Mouse (Mus musculus): ENCODE data around the gene Avpi1.

Avpi1 gene

DNA sequence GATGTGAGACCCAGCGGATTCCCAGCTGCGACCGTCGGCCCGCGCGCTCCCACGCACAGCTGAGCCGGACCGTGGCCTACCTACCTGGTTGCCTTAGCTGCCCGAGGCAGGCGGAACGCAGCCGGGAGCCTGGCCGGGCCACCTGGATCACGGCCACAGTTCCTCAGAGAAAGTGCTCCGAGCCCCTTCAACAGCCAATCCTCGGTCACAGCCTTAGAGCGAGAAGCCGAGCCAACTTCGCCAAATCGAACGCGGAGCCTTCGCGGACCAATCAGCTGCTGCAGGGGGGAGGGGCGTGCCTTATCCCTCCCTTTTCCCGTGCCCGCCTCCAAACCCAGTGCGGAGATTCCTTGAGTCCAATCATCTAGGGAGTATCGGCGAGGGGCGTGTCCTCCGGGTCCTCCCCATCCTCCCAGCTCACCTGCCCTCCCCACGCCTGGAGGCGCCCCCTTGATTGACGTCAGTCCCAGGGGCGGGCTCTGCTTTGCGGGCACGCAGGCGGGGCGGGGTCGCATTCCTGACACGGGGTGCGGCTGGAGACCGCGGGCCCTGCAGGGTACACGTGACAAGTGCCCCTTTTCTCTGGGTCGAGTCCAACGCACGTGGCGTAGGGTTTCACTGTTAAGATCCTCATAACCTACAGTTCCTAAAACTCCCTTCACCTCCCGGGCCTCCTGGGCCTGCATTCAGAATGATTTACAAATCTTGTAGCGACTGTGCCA is at the start of gene Avpi1:
TSS of gene Avpi1 (minus strand) at position 273 of the 722 bp plus-strand sequence.
- peak; percentile 99 for DNase-seq (ENCODE audit: low read depth)

DNA sequence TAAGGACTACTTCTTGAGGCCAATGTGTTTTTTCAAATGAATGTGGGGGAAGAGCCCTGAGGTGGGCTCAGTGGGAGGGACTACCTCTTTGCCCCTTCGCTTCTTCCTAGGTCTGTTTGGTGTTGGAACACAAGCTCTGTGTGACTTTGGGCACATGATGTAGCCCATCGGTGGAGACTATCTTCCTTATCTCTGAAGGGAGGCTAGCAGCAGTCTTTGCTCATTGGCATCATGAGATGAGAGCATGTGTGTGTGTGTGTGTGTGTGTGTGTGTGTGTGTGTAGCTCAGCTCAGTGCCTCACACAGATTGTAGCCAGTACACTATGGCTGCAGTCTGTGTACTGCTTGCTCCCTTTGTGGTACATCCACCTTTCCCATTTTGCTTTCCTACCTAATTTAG is 48.6 kb upstream of the Avpi1 start:
- DNase-seq (ENCODE audit: low read depth): no peak

DNA sequence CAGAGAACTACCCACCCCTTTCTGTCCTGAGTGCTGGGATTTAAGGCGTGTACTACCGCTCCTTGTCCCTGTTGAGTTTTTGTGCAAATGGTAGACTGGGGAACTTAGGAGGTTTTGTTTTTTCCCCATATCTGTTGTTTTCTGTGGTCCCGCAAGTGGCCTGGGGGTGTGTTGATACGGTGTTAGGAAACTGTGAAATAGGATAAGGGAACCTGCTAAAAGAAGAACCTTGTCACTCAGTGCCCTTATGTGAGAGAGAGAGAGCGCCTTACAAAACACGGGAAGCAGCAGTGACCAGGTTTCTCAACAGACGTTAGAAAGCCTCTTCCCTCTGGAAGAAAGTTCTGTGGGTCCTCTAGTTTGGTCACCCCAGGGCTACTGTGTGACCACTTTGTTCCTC is 48.0 kb upstream of the Avpi1 start:
- peak; percentile 81 for DNase-seq (ENCODE audit: low read depth)

DNA sequence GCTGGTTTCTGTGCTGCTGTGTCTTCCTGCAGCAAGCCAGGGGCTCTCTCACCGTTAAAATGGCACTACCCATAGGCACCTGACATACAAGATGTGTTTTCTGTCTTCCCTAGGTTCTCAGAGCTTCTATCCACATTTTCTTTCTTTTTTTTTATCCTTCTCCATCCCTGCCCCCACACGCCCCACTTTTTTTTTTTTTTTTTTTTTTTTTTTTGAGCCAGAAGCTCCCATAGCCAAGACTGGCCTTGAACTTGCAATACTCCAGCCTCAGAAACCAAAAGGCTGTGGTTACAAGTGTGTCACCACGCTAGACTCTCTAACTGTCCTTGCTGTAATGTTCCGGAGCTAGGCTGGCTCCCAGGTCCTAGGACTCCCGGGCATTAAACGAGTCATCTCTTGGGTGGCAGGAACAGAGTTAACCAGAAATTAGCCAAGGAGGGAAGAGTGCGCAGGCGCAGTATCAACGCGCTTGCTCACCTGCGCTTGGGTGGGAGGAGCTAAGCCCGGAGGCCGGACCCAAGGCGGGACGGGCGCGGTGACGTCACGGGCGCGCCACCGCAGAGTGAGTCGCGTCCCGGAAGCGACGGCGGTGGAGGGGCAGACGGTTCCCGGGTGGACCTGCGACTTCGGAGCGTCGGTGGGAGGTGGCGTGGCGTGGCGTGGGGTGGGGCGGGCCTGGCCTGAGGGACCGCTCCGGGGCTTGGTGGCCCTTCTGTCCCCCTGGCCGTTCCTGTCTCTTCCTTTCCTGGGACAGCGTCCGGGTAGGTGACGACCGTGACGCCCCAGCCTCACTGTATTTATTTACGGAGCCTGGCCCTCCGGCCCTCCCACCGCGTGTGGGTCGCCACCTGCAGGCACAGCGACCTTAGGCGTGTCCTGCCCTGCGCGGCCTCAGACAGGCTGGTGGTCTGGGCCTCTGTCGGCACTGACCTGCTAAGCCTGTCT is 41.4 kb upstream of the Avpi1 start:
- peak; percentile 94 for DNase-seq (ENCODE audit: low read depth)

DNA sequence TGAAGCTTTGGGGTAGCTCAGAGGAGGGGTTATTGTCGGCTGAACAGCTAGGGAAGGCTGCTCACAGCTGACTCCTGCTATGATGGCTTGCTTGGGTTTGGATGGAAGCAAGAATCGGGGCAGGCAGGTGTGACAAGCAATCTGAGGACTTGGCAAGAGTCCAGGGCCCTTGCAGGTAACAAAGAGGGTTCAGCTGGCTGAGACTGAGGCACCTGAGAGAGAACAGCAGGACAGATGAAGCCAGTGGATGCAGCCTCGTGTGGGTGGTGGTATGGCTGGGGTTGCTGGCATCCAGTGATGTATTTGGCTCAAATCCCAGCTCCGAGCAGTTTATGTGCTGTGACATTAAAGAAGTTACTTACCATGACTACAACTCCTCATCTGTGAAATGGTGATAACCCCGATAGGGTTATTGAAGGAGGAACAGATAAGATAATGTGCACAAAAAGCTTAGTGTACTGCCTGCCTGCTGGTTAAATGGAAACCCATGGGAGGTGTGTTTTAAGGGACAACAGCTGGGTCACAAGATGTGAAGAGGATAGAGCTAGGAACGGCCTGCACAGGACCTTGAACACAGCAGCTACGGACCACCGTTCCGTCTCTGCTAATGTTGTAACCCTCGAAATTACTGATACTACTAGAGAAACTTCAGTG is 40.6 kb upstream of the Avpi1 start:
- no peak for DNase-seq (ENCODE audit: low read depth)

DNA sequence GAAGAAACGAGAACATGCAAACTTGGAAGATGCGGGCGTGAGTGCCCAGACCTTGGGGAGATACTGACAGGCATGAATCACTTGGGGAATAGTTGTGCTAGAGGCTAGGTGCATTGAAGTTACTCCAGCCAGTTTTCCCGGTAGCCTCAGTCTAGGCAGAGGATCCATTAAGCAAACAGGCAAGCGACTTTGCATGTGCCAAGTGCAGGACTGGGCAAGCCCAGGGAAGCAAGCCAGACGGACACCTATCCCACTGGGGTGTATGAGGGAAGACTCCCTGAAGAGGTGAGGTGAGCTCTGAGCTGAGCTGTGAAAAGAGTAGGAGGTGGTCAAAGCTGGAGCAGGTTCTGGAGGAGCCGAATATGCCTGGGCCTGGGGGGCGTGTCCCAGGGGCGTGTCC is 38.6 kb upstream of the Avpi1 start:
- DNase-seq (ENCODE audit: low read depth): no peak

DNA sequence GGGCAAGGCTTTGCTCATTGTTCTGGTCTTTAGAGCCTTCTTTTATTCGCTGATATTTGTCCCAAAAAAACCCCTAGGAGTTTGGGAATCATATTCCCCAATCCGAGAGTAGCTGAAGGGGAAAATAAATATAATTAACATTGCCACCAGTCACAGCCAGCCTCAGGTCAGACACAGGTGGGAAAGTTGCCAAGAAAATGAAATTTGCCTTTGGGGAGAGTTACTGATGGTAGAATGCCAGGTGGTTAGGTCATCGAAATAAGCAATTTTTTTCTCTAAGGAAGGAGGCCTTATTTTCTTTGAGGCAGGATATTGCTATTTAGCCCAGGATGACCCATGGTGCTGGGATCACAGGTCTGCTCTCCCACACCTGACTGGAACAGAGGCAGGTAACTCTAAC is 37.9 kb upstream of the Avpi1 start:
- no peak for DNase-seq (ENCODE audit: low read depth)

DNA sequence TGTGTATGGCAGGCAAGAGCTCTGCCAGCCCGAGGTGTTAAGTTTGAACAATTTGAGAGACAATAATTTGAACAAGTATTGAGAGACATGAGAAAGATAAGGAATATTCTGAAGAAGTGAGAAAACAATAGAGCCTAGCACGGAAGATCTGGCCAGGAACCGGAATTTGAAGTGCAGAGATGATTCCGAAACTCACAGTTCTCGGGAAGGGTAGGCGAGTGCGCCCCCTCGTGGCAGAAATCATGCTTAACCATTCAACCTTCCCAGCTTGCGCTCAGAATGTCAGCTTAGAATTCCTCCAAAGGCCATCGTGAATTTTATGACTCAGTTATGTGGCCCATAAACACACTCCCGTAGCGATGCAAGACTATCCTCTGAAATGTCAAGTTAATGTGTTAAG is 37.3 kb upstream of the Avpi1 start:
- DNase-seq (ENCODE audit: low read depth): peak; percentile 83

DNA sequence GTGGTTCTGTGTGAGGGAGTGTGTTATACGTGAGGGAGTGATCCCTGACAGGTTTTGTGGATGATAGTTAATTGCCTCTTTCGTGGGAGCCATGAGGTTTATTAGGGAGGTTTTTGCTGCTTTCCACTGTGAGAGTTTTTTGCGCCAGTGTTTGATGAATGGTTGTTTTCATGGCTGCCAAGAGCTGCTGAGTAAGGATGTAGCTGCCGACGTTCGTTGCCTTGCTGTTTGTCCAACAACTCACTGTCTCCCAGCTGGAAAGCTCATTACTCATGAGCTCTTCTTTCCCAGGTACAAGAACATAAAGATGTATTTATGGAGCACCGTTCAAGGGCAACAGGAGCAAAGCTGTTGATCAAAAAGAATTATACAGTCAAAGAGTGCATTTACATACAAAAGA is 35.3 kb upstream of the Avpi1 start:
- DNase-seq (ENCODE audit: low read depth): no peak

DNA sequence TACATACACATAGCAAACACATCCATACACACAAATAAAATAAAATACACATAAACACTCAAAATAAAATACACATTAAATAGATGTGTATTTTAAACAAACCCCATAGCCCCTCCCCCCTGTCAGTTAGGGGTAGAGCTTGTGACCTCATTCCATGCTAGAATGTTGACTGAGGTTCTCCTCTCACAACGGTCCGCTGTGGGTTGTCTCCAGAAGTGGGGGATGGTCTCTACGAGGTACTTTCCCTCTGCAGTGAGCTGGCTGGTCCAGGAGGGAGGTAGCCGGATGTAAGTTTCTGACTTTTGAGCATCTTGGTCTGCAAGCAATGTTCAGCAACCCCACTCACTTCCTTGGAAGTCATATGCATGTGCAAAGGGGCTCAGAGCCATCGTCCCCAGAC is 34.9 kb upstream of the Avpi1 start, which contains the start of gene Zfyve27:
TSS of gene Zfyve27 (plus strand) at position 188 of the 400 bp plus-strand sequence.
- no peak for DNase-seq (ENCODE audit: low read depth)

DNA sequence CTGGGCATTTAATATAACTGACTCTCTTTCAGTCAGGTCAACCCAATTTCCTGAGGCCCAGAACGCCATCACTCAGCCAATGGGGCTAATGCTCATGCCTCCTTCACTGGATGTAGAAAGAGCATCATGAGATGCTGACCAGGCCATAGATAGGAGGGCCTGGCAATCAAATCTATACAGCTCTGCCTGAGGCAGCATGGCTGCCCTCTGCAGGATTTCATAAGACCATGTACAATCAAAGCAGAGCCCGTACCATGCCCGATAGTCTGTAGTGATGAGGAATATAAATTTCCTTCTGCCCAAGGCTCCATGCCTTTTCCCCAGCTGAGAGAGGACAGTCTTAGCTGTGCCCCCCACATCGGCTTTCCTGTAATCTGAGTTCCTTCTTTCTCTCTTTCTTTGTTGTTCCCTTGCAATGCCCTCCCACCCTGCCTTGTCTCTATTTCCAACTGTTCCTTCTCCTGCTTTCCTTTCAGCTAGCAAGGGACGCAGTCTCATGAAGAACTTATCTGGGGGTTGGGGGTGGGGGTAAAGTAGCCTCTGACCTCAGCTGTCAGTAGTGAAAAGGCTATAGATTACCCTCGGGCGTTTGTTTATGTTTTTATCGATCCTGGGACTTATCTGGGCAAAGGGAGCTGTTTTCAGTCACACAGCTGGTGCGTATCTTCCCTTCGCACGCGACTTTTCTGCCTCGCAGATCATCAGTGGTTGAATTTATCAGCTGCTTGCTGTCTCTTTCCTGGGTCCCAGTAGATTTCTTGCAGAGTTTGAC is 29.6 kb upstream of the Avpi1 start:
- peak; percentile 69 for DNase-seq (ENCODE audit: low read depth)

DNA sequence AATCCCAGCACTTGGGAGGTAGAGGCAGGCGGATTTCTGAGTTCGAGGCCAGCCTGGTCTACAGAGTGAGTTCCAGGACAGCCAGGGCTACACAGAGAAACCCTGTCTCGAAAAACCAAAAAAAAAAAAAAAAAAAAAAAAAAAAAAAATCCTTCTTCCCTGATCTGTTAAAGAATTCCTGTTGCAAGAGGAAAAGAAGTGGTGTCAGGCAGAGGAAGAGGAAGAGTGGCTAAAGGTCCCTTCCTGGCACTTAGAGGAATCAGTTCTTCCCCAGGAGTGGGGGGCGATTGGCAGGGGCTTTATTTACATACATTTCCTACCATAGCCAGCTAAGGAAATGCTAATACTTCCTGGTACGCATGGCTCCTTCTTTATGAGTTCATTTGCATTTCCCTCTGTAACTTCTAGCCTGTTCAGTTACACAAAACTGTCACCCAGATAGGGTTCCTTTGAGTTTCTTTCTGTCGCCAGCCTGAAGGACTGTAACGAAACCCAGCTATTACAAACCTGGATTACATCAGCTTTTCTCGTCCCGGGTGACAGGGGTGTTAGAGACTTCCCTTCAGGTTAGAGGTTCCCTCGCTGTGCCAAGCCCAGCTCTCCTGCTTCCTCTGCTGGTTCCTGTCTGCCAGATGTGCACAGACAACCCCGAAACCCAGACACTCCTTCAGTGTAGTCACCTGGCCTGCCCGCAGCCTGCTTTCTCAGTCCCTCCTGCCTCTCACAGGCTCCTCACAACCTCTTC is 28.8 kb upstream of the Avpi1 start:
- DNase-seq (ENCODE audit: low read depth): peak; percentile 69

DNA sequence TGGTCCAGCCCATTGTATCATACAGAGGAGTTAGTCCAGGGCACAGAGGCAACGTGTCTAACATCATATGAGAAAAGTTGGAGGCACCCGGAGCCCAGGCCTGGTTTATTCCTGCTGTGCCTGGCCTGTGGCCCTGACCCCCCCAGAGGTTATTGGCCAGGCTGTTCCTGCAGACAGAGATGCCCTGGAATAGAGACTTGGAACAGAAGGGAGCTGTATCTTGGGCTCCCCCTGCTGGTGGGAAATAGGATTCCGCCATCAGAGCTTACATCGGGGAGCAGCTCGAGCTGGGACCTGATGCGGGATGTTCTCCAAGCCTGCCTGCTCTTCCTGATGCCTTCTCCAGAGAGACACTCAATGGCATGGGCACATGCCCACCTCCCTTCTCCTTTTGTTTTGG is 23.1 kb upstream of the Avpi1 start:
- peak; percentile 87 for DNase-seq (ENCODE audit: low read depth)

DNA sequence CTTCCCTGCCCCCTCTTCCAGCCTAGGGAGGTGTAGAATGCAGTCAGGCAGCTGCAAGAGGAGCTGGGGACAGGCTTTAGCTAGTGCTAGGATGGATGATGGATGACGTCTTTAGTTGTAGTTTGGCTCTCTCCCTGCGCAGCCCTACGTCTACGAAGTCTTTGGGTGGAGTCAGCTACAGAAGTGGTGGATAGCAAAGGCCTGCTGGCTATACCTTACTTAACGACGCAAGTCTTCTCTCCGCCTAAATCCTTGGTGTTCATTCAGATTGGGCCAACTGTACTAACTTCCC is 19.7 kb upstream of the Avpi1 start:
- DNase-seq (ENCODE audit: low read depth): no peak

DNA sequence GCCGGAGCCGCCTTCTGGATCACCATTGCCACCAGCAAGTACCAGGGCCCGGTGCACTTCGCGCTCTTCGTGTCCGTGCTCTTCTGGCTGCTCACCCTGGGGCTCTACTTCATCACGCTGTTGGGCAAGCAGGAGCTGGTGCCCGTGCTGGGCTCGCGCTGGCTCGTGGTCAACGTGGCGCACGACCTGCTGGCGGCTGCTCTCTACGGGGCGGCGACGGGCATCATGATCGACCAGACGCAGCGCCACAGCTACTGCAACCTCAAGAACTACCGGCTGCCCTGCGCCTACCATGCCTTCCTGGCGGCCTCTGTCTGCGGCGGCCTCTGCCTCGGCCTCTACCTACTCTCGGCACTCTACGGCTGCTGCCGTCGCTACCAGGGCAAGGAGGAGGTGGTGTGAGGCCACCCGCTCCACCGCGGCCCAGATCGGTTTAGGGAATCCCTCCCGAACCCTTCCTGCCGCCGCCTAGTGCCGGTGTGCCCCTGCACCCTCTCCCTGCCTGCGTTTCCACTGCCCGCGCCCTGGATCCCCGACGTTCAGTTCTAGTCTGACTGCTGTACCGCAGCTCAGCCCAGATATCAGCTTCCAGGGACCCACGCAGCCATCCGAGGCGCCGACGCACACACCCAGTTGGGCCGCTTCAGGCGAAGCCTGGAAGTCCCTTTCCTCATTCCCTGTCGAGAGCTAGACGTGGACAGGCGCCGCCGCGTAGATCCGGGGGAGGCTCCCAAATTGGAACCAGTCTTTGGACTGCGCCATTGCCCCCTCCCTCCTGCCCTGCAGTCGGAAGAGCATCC is 19.1 kb upstream of the Avpi1 start:
- DNase-seq (ENCODE audit: low read depth): peak; percentile 55

DNA sequence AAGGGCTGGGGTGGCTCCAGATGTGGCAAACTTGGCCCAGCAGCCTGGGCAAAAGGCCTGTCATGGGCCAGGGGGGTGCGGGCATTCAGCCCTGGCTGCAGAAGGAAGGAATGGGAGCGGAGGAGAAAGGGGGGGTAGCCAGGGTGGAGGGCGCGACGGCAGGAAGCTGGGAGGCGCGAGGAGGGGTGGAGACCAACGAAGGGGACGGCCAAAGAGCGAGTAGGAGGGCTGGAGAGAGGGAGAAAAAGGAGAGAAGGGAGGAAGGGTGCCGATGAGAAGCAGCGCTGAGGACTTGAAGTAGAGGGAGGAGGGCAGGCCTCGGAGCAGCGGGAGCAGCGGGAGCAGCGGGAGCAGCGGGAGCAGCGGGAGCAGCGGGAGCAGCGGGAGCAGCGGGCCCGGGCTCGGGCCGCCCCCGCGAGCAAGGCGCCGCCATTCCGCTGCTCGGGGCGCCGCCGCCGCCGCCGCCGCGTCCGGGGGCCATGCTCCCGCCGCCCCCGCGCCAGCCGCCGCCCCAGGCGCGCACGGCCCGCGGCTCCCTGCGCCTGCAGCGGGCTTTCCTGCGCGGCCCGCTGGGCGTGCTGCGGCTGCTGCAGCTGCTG is 18.4 kb upstream of the Avpi1 start, which contains the start of gene Marveld1:
TSS of gene Marveld1 (plus strand) at position 231 of the 599 bp plus-strand sequence.
- peak; percentile 74 for DNase-seq (ENCODE audit: low read depth)

DNA sequence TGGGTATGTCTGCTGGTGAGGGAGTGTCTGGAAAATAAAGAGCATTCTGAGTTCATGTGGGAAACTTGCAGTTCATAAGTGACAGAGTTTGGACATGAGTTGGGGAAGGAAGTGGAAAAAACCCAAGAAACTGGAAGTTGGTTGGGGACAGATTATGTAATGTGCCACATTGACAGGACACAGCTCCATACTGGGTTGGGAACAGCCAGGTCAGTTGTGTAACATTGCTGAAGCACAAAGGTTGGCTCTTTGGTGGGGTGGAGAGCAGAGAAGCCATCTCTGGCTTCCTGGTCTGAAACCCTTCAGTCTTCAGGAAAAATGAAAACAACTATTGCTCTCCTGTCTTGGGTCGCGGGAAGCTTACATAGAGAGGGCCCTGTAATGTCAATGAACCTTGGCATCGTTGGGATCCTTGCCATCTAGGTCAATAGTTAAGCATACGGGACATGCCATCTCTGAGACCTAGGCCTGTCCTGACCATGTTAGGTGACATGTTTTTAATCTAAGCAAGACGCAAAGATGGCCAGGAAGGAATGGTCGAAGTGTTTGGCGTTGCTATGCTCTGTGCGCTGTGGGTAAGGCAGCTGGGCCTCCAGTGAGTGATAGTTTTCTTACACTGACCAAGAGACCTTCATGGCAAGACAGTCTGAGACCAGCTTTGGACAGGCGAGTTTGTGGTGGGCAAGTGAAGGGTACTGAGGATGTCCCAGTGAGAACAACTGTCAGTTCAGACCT is 17.6 kb upstream of the Avpi1 start:
- no peak for DNase-seq (ENCODE audit: low read depth)

DNA sequence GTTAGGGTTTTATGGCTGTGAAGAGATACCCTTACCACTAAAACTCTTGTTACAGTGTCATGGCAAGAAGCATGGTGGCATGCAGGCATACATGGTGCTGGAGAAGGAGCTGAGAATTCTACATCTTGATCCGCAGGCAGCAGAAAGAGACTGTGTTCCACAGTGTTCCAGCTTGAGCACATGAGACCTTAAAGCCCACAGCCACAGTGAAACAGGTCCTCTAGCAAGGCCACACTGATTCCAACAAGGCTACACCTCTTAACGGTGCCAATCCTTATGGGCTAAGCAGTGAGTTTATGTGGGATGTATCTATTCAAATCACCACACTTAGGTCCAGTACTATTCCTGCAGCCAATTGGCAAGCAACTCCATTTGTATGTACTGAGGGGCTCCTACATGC is 16.9 kb upstream of the Avpi1 start:
- DNase-seq (ENCODE audit: low read depth): no peak

DNA sequence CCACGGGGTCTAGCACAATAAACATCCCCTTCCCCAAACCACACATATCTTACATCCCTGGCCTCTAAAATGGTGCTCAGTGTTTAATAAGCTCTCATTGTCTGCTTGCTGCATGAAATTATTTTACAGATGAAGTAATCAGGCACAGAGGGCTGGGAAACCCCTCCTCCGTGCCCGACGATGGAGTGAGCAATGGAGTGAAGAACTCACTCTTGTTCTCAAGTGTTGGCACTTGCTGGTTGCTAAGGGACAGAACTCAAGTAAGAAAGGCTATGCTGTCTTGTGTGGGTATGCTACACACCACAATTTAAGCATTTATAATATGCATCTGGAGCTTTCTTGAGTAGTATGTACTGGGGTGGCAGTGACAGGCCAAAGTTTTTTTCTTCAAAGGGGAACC is 16.4 kb upstream of the Avpi1 start:
- DNase-seq (ENCODE audit: low read depth): no peak

Measured in 416B (cell line).